Mouse (Mus musculus): ENCODE results near the gene Rtn4rl1. TPM values are rescaled to one million over a fixed set of nuclear protein-coding genes. Genes with fewer than 3 reads are reported as not detected.

The Rtn4rl1 gene
- polyA plus RNA-seq, 1 experiment from 2014 or later = 3.6 TPM

GRCm38 (mm10) chr11:75249588-75249987 is 56.0 kb downstream of the Rtn4rl1 start:
- Histone ChIP-seq H3K9me3 (replicated peaks) (no peaks in the 10 kb centered on the region), H3K9ac (no peak overlapping the region), H3K4me3 (replicated peaks) (no peak overlapping the region), H3K36me3 (no peaks in the 10 kb centered on the region), H3K27me3 (no peaks in the 10 kb centered on the region), H3K4me2 (no peak overlapping the region), H3K4me1 (peaks cover 32% of the 10 kb centered on the region), H3K27ac (no peak overlapping the region)
- ATAC-seq (replicated peaks; ENCODE audit: low FRiP score) = no peak
- WGBS = 79% methylated on average over 9 of the region's 9 CpGs

GRCm38 (mm10) chr11:75251006-75251512 is 57.5 kb downstream of the Rtn4rl1 start:
- Histone ChIP-seq H3K9me3 (replicated peaks) (no peaks in the 10 kb centered on the region), H3K4me1 (peaks cover 32% of the 10 kb centered on the region; the same call in 1 of the 2 replicates), H3K9ac (no peak overlapping the region), H3K36me3 (no peaks in the 10 kb centered on the region), H3K27me3 (no peaks in the 10 kb centered on the region), H3K4me2 (no peak overlapping the region), H3K4me3 (replicated peaks) (no peak overlapping the region), H3K27ac (no peak overlapping the region)
- ATAC-seq (replicated peaks; ENCODE audit: low FRiP score) = no peak
- WGBS = 72% methylated on average over 4 of the region's 4 CpGs

GRCm38 (mm10) chr11:75251557-75252070 is 58.0 kb downstream of the Rtn4rl1 start:
- ATAC-seq (replicated peaks; ENCODE audit: low FRiP score) = no peak
- WGBS = 52% methylated on average over 7 of the region's 7 CpGs
- no peak overlapping the region for H3K4me3 ChIP-seq (replicated peaks)
- no peaks in the 10 kb centered on the region for H3K27me3 ChIP-seq
- H3K27ac ChIP-seq = no peak overlapping the region
- H3K36me3 ChIP-seq = no peaks in the 10 kb centered on the region
- H3K9ac ChIP-seq = no peak overlapping the region
- peaks cover 30% of the 10 kb centered on the region; the same call in 1 of the 2 replicates for H3K4me1 ChIP-seq
- H3K9me3 ChIP-seq (replicated peaks) = no peaks in the 10 kb centered on the region
- no peak overlapping the region for H3K4me2 ChIP-seq

- no peaks in the 10 kb centered on the region for H3K27me3 ChIP-seq
- ATAC-seq (replicated peaks; ENCODE audit: low FRiP score) = peak; percentile 64; the same call in 1 of the 2 replicates
- peaks cover 17% of the 10 kb centered on the region; the same call in 1 of the 2 replicates for H3K4me1 ChIP-seq
- H3K4me2 ChIP-seq = no peak overlapping the region
- H3K9ac ChIP-seq = no peak overlapping the region
- no peaks in the 10 kb centered on the region for H3K36me3 ChIP-seq
- H3K4me3 ChIP-seq (replicated peaks) = no peak overlapping the region
- H3K9me3 ChIP-seq (replicated peaks) = no peaks in the 10 kb centered on the region
- peak overlapping the region; percentile 48; the same call in 1 of the 2 replicates for H3K27ac ChIP-seq
- 54% methylated on average over 13 of the region's 13 CpGs for WGBS
These were observed 60.8 kb downstream of the Rtn4rl1 start for GRCm38 (mm10) chr11:75254252-75254912.

GRCm38 (mm10) chr11:75255330-75255729 is 61.7 kb downstream of the Rtn4rl1 start:
- WGBS = 56% methylated on average over 5 of the region's 5 CpGs
- no peaks in the 10 kb centered on the region for H3K27me3 ChIP-seq
- no peak overlapping the region for H3K4me2 ChIP-seq
- no peak overlapping the region for H3K9ac ChIP-seq
- H3K9me3 ChIP-seq (replicated peaks) = no peaks in the 10 kb centered on the region
- H3K4me3 ChIP-seq (replicated peaks) = no peak overlapping the region
- H3K4me1 ChIP-seq = peaks cover 21% of the 10 kb centered on the region; the same call in 1 of the 2 replicates
- no peak overlapping the region for H3K27ac ChIP-seq
- H3K36me3 ChIP-seq = no peaks in the 10 kb centered on the region
- no peak for ATAC-seq (replicated peaks; ENCODE audit: low FRiP score)

- peaks cover 37% of the 10 kb centered on the region for H3K4me1 ChIP-seq
- no peaks in the 10 kb centered on the region for H3K36me3 ChIP-seq
- 81% methylated on average over 4 of the region's 4 CpGs for WGBS
- H3K27ac ChIP-seq = no peak overlapping the region
- H3K9me3 ChIP-seq (replicated peaks) = no peaks in the 10 kb centered on the region
- no peak overlapping the region for H3K9ac ChIP-seq
- ATAC-seq (replicated peaks; ENCODE audit: low FRiP score) = no peak
- no peak overlapping the region for H3K4me3 ChIP-seq (replicated peaks)
- no peaks in the 10 kb centered on the region for H3K27me3 ChIP-seq
- no peak overlapping the region for H3K4me2 ChIP-seq
These were observed 63.6 kb downstream of the Rtn4rl1 start for GRCm38 (mm10) chr11:75257056-75257648.

GRCm38 (mm10) chr11:75259416-75259815 is 65.8 kb downstream of the Rtn4rl1 start:
- H3K27me3 ChIP-seq = peaks cover 2% of the 10 kb centered on the region; the same call in 1 of the 2 replicates
- ATAC-seq (replicated peaks; ENCODE audit: low FRiP score) = no peak
- 65% methylated on average over 6 of the region's 6 CpGs for WGBS
- no peaks in the 10 kb centered on the region for H3K36me3 ChIP-seq
- H3K4me1 ChIP-seq = peaks cover 53% of the 10 kb centered on the region
- no peak overlapping the region for H3K4me2 ChIP-seq
- H3K27ac ChIP-seq = no peak overlapping the region
- no peak overlapping the region for H3K4me3 ChIP-seq (replicated peaks)
- no peaks in the 10 kb centered on the region for H3K9me3 ChIP-seq (replicated peaks)
- H3K9ac ChIP-seq = no peak overlapping the region

GRCm38 (mm10) chr11:75259996-75260561 is 66.5 kb downstream of the Rtn4rl1 start:
- H3K27ac ChIP-seq = no peak overlapping the region
- H3K9me3 ChIP-seq (replicated peaks) = no peaks in the 10 kb centered on the region
- ATAC-seq (replicated peaks; ENCODE audit: low FRiP score) = no peak
- H3K4me1 ChIP-seq = peaks cover 50% of the 10 kb centered on the region
- H3K4me3 ChIP-seq (replicated peaks) = no peak overlapping the region
- H3K36me3 ChIP-seq = no peaks in the 10 kb centered on the region
- no peak overlapping the region for H3K4me2 ChIP-seq
- H3K9ac ChIP-seq = no peak overlapping the region
- 73% methylated on average over 10 of the region's 10 CpGs for WGBS
- H3K27me3 ChIP-seq = peaks cover 2% of the 10 kb centered on the region; the same call in 1 of the 2 replicates

- no peak for ATAC-seq (replicated peaks; ENCODE audit: low FRiP score)
- 89% methylated on average over 2 of the region's 2 CpGs for WGBS
- no peak overlapping the region for H3K9ac ChIP-seq
These were observed 67.4 kb downstream of the Rtn4rl1 start for GRCm38 (mm10) chr11:75261016-75261415.

GRCm38 (mm10) chr11:75261730-75262129 is 68.1 kb downstream of the Rtn4rl1 start:
- H3K4me2 ChIP-seq = no peak overlapping the region
- no peak overlapping the region for H3K9ac ChIP-seq
- no peaks in the 10 kb centered on the region for H3K36me3 ChIP-seq
- peaks cover 60% of the 10 kb centered on the region for H3K4me1 ChIP-seq
- WGBS = 65% methylated on average over 4 of the region's 4 CpGs
- no peaks in the 10 kb centered on the region for H3K9me3 ChIP-seq (replicated peaks)
- ATAC-seq (replicated peaks; ENCODE audit: low FRiP score) = no peak
- H3K27me3 ChIP-seq = peaks cover 2% of the 10 kb centered on the region; the same call in 1 of the 2 replicates
- no peak overlapping the region for H3K4me3 ChIP-seq (replicated peaks)
- H3K27ac ChIP-seq = no peak overlapping the region

More at GRCm38 (mm10) chr11:75261016-75261415, 67.4 kb downstream of the Rtn4rl1 start:
- Histone ChIP-seq H3K4me1 (peaks cover 55% of the 10 kb centered on the region), H3K27ac (no peak overlapping the region), H3K4me2 (no peak overlapping the region), H3K27me3 (peaks cover 2% of the 10 kb centered on the region; the same call in 1 of the 2 replicates), H3K36me3 (no peaks in the 10 kb centered on the region), H3K4me3 (replicated peaks) (no peak overlapping the region), H3K9me3 (replicated peaks) (no peaks in the 10 kb centered on the region)

- no peak for ATAC-seq (replicated peaks; ENCODE audit: low FRiP score)
- WGBS = 75% methylated on average over 3 of the region's 3 CpGs
- 0 out of 2 replicates have a peak overlapping the region, but pooled peaks have one; percentile 65 for H3K27ac ChIP-seq
These were observed 68.6 kb downstream of the Rtn4rl1 start for GRCm38 (mm10) chr11:75262181-75262580.

GRCm38 (mm10) chr11:75262791-75263190 is 69.2 kb downstream of the Rtn4rl1 start:
- no peaks in the 10 kb centered on the region for H3K9me3 ChIP-seq (replicated peaks)
- H3K27me3 ChIP-seq = peaks cover 9% of the 10 kb centered on the region; the same call in 1 of the 2 replicates
- no peak overlapping the region for H3K4me2 ChIP-seq
- no peak for ATAC-seq (replicated peaks; ENCODE audit: low FRiP score)
- H3K36me3 ChIP-seq = no peaks in the 10 kb centered on the region
- H3K27ac ChIP-seq = peak overlapping the region; percentile 65; the same call in 1 of the 2 replicates
- H3K9ac ChIP-seq = no peak overlapping the region
- H3K4me1 ChIP-seq = peaks cover 62% of the 10 kb centered on the region
- no peak overlapping the region for H3K4me3 ChIP-seq (replicated peaks)
- 39% methylated on average over 5 of the region's 5 CpGs for WGBS

More at GRCm38 (mm10) chr11:75262181-75262580, 68.6 kb downstream of the Rtn4rl1 start:
- no peaks in the 10 kb centered on the region for H3K36me3 ChIP-seq
- H3K4me2 ChIP-seq = no peak overlapping the region
- H3K4me1 ChIP-seq = peaks cover 60% of the 10 kb centered on the region
- peaks cover 7% of the 10 kb centered on the region; the same call in 1 of the 2 replicates for H3K27me3 ChIP-seq
- H3K9me3 ChIP-seq (replicated peaks) = no peaks in the 10 kb centered on the region
- no peak overlapping the region for H3K9ac ChIP-seq
- H3K4me3 ChIP-seq (replicated peaks) = no peak overlapping the region

Data from kidney, embryonic 15.5 days (tissue).